Comparison of ENCODE assay signal across 13 mouse cellular contexts in the genomic region with DNA sequence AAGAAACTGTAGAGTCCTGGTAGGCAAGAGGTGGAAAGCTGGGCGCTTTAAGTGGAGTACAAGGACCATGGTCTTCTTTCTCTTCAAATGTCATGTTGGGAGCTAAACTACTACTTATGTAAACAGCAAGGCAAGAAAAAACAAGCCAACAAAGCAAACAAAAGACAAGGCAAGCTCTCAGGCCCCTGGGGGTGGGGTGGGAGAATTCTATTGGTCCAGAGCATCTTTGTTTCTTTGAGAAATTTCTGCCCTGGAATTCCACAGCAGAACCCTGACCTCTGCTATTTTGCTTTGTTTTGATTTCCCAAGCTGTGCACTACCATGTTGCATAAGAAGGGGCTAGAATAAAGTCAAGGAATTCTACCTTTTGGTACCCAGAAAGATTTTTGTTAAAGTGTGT.
DNase-seq lines count a peak whose midpoint lies in the region; ATAC-seq and TF ChIP-seq lines count a peak whose summit lies in the region.
"Had no signal": no experiment of that assay in that cellular context is flagged by ENCODE, and none has a peak within 500 bp of the region (broad histone marks: within the 10 kb centered on the region; RNA-seq: fewer than 3 reads in every experiment).

No protein-coding gene starts in this region.

- WGBS in kidney, adult 2 months: 95% methylated on average over 1 of the region's 1 CpGs
- WGBS in kidney, embryonic 14.5 days: 79% methylated on average over 1 of the region's 1 CpGs
- 65% methylated on average over 1 of the region's 1 CpGs for WGBS in midbrain, embryonic 10.5 days
- 89% methylated on average over 1 of the region's 1 CpGs for WGBS in midbrain, embryonic 14.5 days
- WGBS in stomach, embryonic 16.5 days: 63% methylated on average over 1 of the region's 1 CpGs

- no peaks in the 10 kb centered on the region for H3K27me3 ChIP-seq in kidney, adult 2 months (replicated peaks; ENCODE audit: control insufficient read depth, insufficient read depth, low read length)
- no peaks in the 10 kb centered on the region for H3K27me3 ChIP-seq in kidney, embryonic 14.5 days (ENCODE audit: control insufficient read depth, insufficient read depth, low read length)
- H3K27me3 ChIP-seq in midbrain, embryonic 10.5 days (ENCODE audit: low read depth, poor library complexity, severe bottlenecking): no peaks in the 10 kb centered on the region
- H3K27me3 ChIP-seq in midbrain, embryonic 14.5 days (ENCODE audit: control insufficient read depth, insufficient read depth, low read length): no peaks in the 10 kb centered on the region
- no peaks in the 10 kb centered on the region for H3K27me3 ChIP-seq in stomach, embryonic 16.5 days (ENCODE audit: control insufficient read depth, insufficient read depth, low read length)
- H3K27me3 ChIP-seq: CH12.LX; intestine, embryonic 15.5 days had no signal

- no peak for TF ChIP-seq CTCF in kidney, adult 2 months (conservative IDR thresholded peaks at IDR 0.05; ENCODE audit: insufficient read depth, insufficient read length, low read depth, low read length)

- no peak overlapping the region; the same call in 1 of the 2 replicates for H3K27ac ChIP-seq in kidney, adult 2 months (ENCODE audit: insufficient read depth, low read depth, low read length)
- no peak overlapping the region; the same call in 1 of the 2 replicates for H3K27ac ChIP-seq in kidney, embryonic 14.5 days (ENCODE audit: low read depth, low read length)
- peak overlapping the region; percentile 59 for H3K27ac ChIP-seq in midbrain, embryonic 10.5 days (replicated peaks)
- no peak overlapping the region for H3K27ac ChIP-seq in midbrain, embryonic 14.5 days (replicated peaks; ENCODE audit: low read depth, low read length)
- peak overlapping the region; percentile 32; the same call in 1 of the 2 replicates for H3K27ac ChIP-seq in stomach, embryonic 16.5 days (ENCODE audit: low read length)
- H3K27ac ChIP-seq: intestine, embryonic 15.5 days had no signal

- H3K9me3 ChIP-seq in kidney, embryonic 14.5 days (ENCODE audit: control insufficient read depth, low read length): no peaks in the 10 kb centered on the region
- H3K9me3 ChIP-seq in midbrain, embryonic 10.5 days (replicated peaks): no peaks in the 10 kb centered on the region
- no peaks in the 10 kb centered on the region for H3K9me3 ChIP-seq in midbrain, embryonic 14.5 days (ENCODE audit: control insufficient read depth, low read length)
- H3K9me3 ChIP-seq in stomach, embryonic 16.5 days (replicated peaks; ENCODE audit: control insufficient read depth, low read length): no peaks in the 10 kb centered on the region
- H3K9me3 ChIP-seq: intestine, embryonic 15.5 days had no signal

- no peak overlapping the region for H3K9ac ChIP-seq in kidney, embryonic 14.5 days (ENCODE audit: low read depth, low read length)
- H3K9ac ChIP-seq in midbrain, embryonic 14.5 days (replicated peaks; ENCODE audit: low read length): no peak overlapping the region
- no peak overlapping the region for H3K9ac ChIP-seq in stomach, embryonic 16.5 days (ENCODE audit: low read length)
- H3K9ac ChIP-seq: intestine, embryonic 15.5 days; liver, postnatal 0 days had no signal

- no peak overlapping the region for H3K4me3 ChIP-seq in kidney, adult 2 months (ENCODE audit: insufficient read depth, low read depth, low read length)
- no peak overlapping the region for H3K4me3 ChIP-seq in kidney, embryonic 14.5 days (ENCODE audit: low read length)
- H3K4me3 ChIP-seq in midbrain, embryonic 10.5 days: no peak overlapping the region
- H3K4me3 ChIP-seq in midbrain, embryonic 14.5 days (replicated peaks; ENCODE audit: low read depth, low read length): no peak overlapping the region
- H3K4me3 ChIP-seq in stomach, embryonic 16.5 days (replicated peaks; ENCODE audit: low read length): no peak overlapping the region
- H3K4me3 ChIP-seq: intestine, embryonic 15.5 days had no signal

- H3K4me2 ChIP-seq in kidney, embryonic 14.5 days (replicated peaks; ENCODE audit: low read depth, low read length): no peak overlapping the region
- no peak overlapping the region for H3K4me2 ChIP-seq in midbrain, embryonic 14.5 days (ENCODE audit: low read length)
- no peak overlapping the region for H3K4me2 ChIP-seq in stomach, embryonic 16.5 days (ENCODE audit: low read depth, low read length)
- H3K4me2 ChIP-seq: intestine, embryonic 15.5 days had no signal

- no peaks in the 10 kb centered on the region for H3K36me3 ChIP-seq in kidney, adult 2 months (ENCODE audit: control insufficient read depth, insufficient read depth, low read length)
- no peaks in the 10 kb centered on the region for H3K36me3 ChIP-seq in kidney, embryonic 14.5 days (ENCODE audit: control insufficient read depth, insufficient read depth, low read length)
- H3K36me3 ChIP-seq in midbrain, embryonic 10.5 days: no peaks in the 10 kb centered on the region
- no peaks in the 10 kb centered on the region for H3K36me3 ChIP-seq in midbrain, embryonic 14.5 days (ENCODE audit: control insufficient read depth, insufficient read depth, low read length)
- no peaks in the 10 kb centered on the region for H3K36me3 ChIP-seq in stomach, embryonic 16.5 days (ENCODE audit: control insufficient read depth, insufficient read depth, low read length)
- H3K36me3 ChIP-seq: intestine, embryonic 15.5 days had no signal

- no peak for TF ChIP-seq POLR2A in kidney, adult 2 months (IDR thresholded peaks at IDR 0.05; ENCODE audit: low read depth, low read length)

- DNase-seq in adrenal gland, adult 2 months: peak; percentile 10
- DNase-seq in adrenal gland, adult 8-10 months: no peak
- peak; percentile 56 for DNase-seq in kidney, adult 2 months
- no peak for DNase-seq in midbrain, embryonic 10.5 days (ENCODE audit: low spot score)
- DNase-seq in midbrain, embryonic 14.5 days: no peak
- no peak for DNase-seq in cerebellum, adult 11 months
- DNase-seq: cerebellum, adult 2 months; liver, postnatal 0 days had no signal

- peaks cover 17% of the 10 kb centered on the region for H3K4me1 ChIP-seq in kidney, adult 2 months (ENCODE audit: control insufficient read depth, insufficient read depth, low read length)
- peaks cover 46% of the 10 kb centered on the region for H3K4me1 ChIP-seq in kidney, embryonic 14.5 days (ENCODE audit: control insufficient read depth, insufficient read depth, low read length)
- H3K4me1 ChIP-seq in midbrain, embryonic 10.5 days: peaks cover 52% of the 10 kb centered on the region
- H3K4me1 ChIP-seq in midbrain, embryonic 14.5 days (ENCODE audit: control insufficient read depth, insufficient read depth, low read length): no peaks in the 10 kb centered on the region
- peaks cover 24% of the 10 kb centered on the region for H3K4me1 ChIP-seq in stomach, embryonic 16.5 days (ENCODE audit: control insufficient read depth, insufficient read depth, low read length)

- ATAC-seq in kidney, embryonic 14.5 days (ENCODE audit: low FRiP score, low TSS enrichment): no peak
- ATAC-seq in midbrain, embryonic 14.5 days (ENCODE audit: low FRiP score, low TSS enrichment): no peak
- ATAC-seq in stomach, embryonic 16.5 days (ENCODE audit: insufficient read depth, low FRiP score): no peak
- ATAC-seq: activated CD4-positive, CD25-positive, alpha-beta regulatory T cell, adult 4 months; liver, postnatal 0 days had no signal

Comparison
In these comparisons a context has a peak if more than half of its experiments do, and no peak if none do; other contexts are left out.
1. DNase-seq: peak in adrenal gland, adult 2 months (single experiment) and kidney, adult 2 months (single experiment); none in adrenal gland, adult 8-10 months (single experiment), midbrain, embryonic 10.5 days (single experiment), midbrain, embryonic 14.5 days (single experiment) and cerebellum, adult 11 months (single experiment).
2. H3K27ac ChIP-seq: peak in midbrain, embryonic 10.5 days (single experiment) and stomach, embryonic 16.5 days (single experiment); none in kidney, adult 2 months (single experiment), kidney, embryonic 14.5 days (single experiment) and midbrain, embryonic 14.5 days (single experiment).